Mouse (Mus musculus) lung, adult 2 months (tissue): ENCODE measurements around the gene Rsad2.

Source experiments
- CTCF ChIP-seq: fragments of 200-500 bp; IDR thresholded peaks from 2 replicates; pipeline ENCODE4 v1.5.1; 2011; ENCODE audit warnings: mild to moderate bottlenecking, low read length, control low read depth; ENCODE audit not compliant: insufficient read depth
- POLR2A ChIP-seq: fragments of 200-500 bp; IDR thresholded peaks from 2 replicates; pipeline ENCODE4 v1.6.1; 2011; ENCODE audit warnings: low read depth, mild to moderate bottlenecking, control low read depth, low read length, borderline replicate concordance; ENCODE audit errors: extremely low read depth

DNA sequence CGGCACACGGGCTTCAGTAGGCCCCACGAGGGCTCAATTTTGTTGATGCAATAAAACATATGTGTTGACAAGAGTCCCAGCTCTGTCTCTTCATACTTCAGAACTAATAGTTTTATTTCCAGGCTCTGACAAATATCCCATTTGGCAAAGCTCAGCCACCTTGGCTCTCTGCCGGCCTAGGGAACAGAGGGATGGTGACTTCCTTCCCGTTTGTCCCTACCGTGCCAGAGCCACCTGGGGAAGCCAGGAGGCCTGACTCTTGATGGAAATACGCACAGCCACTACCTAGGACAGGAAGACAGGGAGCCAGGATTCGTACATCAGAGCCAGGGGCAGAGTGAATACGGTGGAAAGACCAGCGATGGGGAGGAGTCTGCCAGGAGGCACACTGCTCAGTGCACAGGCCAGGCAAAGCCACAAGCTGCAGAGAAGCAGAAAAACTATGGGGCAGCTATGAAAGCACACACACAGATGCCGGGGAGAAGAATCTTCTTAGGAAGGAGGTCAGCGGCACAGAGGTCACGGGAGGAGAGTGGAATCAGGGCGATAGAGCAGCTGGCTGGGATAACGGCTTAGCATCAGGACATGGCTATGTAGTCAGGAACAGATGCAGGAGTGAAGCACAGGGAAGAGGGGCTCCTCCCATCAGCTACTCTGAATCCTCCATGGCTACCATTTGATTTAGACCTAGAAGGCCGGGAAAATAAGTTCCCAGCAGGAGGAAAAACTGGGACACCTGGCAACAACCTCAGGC, 52.7 kb downstream of the Rsad2 start:
- TF ChIP-seq CTCF = no peak
- no peak for TF ChIP-seq POLR2A
